Mouse (Mus musculus) liver, adult (tissue): ENCODE results near the gene Slc22a30.
"Not testable (repeated sequence)": the region's sequence is repeated elsewhere in the genome, so short reads cannot be mapped to it uniquely, and the experiment has no call there.

Experiments used
- GATA4 ChIP-seq: IDR thresholded peaks from 2 replicates; pipeline ENCODE4 v1.6.1; 2014; ENCODE audit warnings: mild to moderate bottlenecking, low read length; ENCODE audit not compliant: insufficient replicate concordance

Slc22a30 gene

GRCm38 (mm10) chr19:8405011-8405410 lies at the start of gene Slc22a30:
TSS of gene Slc22a30 (minus strand) at chr19:8405111.
- not testable (repeated sequence) for TF ChIP-seq GATA4

DNA sequence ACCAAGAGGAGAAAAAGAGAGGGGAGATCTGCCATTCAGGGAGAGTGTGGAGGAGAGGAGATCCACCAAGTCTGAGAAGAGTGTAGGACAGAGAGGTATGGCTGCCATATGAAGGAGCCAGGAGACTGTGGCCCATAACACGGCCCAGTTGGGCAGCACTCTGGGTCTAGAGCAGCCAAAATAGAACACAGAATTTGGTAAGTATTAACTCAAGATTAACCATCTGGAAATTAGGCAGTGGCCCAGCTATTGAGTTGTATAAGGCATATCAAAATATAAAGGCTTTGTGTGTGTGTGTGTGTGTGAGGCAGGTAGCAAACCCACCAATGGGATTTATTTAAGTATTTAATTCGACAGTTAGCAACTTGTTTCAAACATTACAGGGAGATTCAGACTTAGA lies 43.4 kb upstream of the Slc22a30 start:
- TF ChIP-seq GATA4: no peak

DNA sequence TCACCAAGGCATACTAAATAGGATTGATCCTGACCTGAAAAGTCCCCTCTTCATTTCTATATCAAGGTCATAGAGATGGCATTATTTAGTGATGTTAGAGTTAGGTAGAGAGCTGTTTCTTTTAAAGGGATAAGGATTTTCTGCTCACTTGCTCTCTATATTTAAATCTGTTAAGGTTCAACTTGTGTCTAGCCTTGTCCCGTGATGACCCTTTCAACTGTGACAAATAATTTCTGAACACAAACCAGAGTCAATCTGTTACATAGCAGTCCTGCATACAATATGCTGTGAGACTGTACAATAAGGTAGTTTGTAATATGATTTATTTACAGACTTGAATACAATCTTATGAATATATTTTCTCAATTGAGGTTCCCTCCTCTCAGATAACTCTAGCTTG lies 42.6 kb upstream of the Slc22a30 start:
- no peak for TF ChIP-seq GATA4

- TF ChIP-seq GATA4: no peak
Measured at GRCm38 (mm10) chr19:8431051-8431662, 26.2 kb upstream of the Slc22a30 start.
